Mouse (Mus musculus) ES-E14 (cell line): ENCODE measurements around the gene Nacc2.

Experiments used
- CHD2 ChIP-seq: IDR thresholded peaks from 2 replicates; pipeline ENCODE4 v1.6.1; 2014; ENCODE audit warnings: mild to moderate bottlenecking, low read depth, low read length, inconsistent platforms
- HCFC1 ChIP-seq: IDR thresholded peaks from 2 replicates; pipeline ENCODE4 v1.6.1; 2012; ENCODE audit warnings: low read length, inconsistent platforms, borderline replicate concordance; ENCODE audit not compliant: insufficient read depth
- MAFK ChIP-seq: IDR thresholded peaks from 2 replicates; pipeline ENCODE4 v1.6.1; 2014; ENCODE audit warnings: mild to moderate bottlenecking, low read depth, low read length, inconsistent platforms; ENCODE audit not compliant: insufficient read depth
- ZC3H11A ChIP-seq: IDR thresholded peaks from 2 replicates; pipeline ENCODE4 v1.6.1; 2012; ENCODE audit warnings: low read depth, mild to moderate bottlenecking, inconsistent platforms, low read length, borderline replicate concordance
- ZNF384 ChIP-seq: IDR thresholded peaks from 2 replicates; pipeline ENCODE4 v1.6.1; 2012; ENCODE audit warnings: low read depth, low read length, inconsistent platforms

GRCm38 (mm10) chr2:26022258-26022565 lies 100.8 kb downstream of the Nacc2 start:
- TF ChIP-seq HCFC1, result no peak
- no peak for TF ChIP-seq ZC3H11A
- TF ChIP-seq ZNF384, result no peak
- no peak for TF ChIP-seq MAFK
- TF ChIP-seq CHD2, result no peak
